Mouse (Mus musculus) kidney, embryonic 14.5 days (tissue): ENCODE results near the gene Slc7a9. TPM values are rescaled to one million over a fixed set of nuclear protein-coding genes. Genes with fewer than 3 reads are reported as not detected.

Experiments
- ATAC-seq: fragments of 200-750 bp; cut with Nextera tagmentation; 2 replicates; pipeline ENCODE4 v1.8.0; 2017; ENCODE audit warnings: moderate number of reproducible peaks, mild to moderate bottlenecking, moderate TSS enrichment, moderate library complexity; ENCODE audit not compliant: low FRiP score, low TSS enrichment
- H3K27ac ChIP-seq: fragments of 300-500 bp; sonication (generic); 2 replicates; pipeline ENCODE4 v1.5.1; 2014; ENCODE audit warnings: low read depth, mild to moderate bottlenecking, low read length, moderate library complexity, mixed read lengths
- H3K27me3 ChIP-seq: fragments of 300-500 bp; sonication (generic); 2 replicates; pipeline ENCODE4 v1.6.1; 2014; ENCODE audit warnings: mild to moderate bottlenecking, low read length; ENCODE audit not compliant: control insufficient read depth, insufficient read depth
- H3K36me3 ChIP-seq: fragments of 300-500 bp; sonication (generic); 2 replicates; pipeline ENCODE4 v1.6.1; 2014; ENCODE audit warnings: low read length, mixed read lengths; ENCODE audit not compliant: control insufficient read depth, insufficient read depth
- H3K4me1 ChIP-seq: fragments of 300-500 bp; sonication (generic); 2 replicates; pipeline ENCODE4 v1.6.1; 2014; ENCODE audit warnings: low read length, mixed read lengths; ENCODE audit not compliant: control insufficient read depth, insufficient read depth
- H3K4me2 ChIP-seq: fragments of 300-500 bp; sonication (generic); replicated peaks from 2 replicates; pipeline ENCODE4 v1.6.1; 2014; ENCODE audit warnings: low read depth, mild to moderate bottlenecking, low read length
- H3K4me3 ChIP-seq: fragments of 300-500 bp; sonication (generic); 2 replicates; pipeline ENCODE4 v1.5.1; 2014; ENCODE audit warnings: mild to moderate bottlenecking, low read length
- H3K9ac ChIP-seq: fragments of 300-500 bp; sonication (generic); 2 replicates; pipeline ENCODE4 v1.6.1; 2014; ENCODE audit warnings: low read depth, mild to moderate bottlenecking, low read length, moderate library complexity
- H3K9me3 ChIP-seq: fragments of 300-500 bp; sonication (generic); 2 replicates; pipeline ENCODE4 v1.6.1; 2016; ENCODE audit warnings: low read length; ENCODE audit not compliant: control insufficient read depth
- WGBS: fragments of 180-500 bp; shearing (Covaris S2); extraction: QIAGEN DNeasy Blood & Tissue Kit; methylation state at CpG from one replicate; pipeline ENCODE4 v1.1.7; 2014; 5-methylcytosine and 5-hydroxymethylcytosine counted together
- polyA plus RNA-seq: library from polyadenylated mRNA; unstranded; fragments of >200 nt; fragmentation: Nextera tagmentation; extraction: Ambion mirVana; gene quantifications from 2 replicates; pipeline ENCODE4 v1.2.1, GENCODE M21; 2014

Slc7a9 gene
- polyA plus RNA-seq, 1 experiment from 2014 or later, result 4.6 TPM

DNA sequence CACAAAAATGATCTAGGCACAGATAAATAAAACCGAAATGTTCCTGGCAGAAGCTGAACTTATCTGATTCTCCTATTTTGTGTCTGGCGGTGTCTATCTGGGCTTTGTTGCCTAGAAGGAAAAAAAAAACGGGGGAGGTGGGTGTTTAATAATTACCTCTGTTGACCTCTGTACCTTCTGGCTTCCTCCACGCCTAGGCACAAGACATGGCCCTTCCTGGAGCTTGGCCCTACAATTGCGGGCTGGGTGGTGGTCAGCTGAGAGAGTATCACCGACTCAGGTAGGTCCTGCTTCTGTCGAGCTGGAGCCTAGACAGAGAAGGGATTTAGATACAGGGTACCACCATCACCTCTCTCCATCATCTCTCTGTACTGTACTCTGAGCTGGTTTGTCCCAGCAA lies 271 bp downstream of the Slc7a9 start:
- ATAC-seq, result no peak
- Histone ChIP-seq H3K9ac (no peak overlapping the region), H3K27me3 (no peaks in the 10 kb centered on the region), H3K4me2 (no peak overlapping the region), H3K4me1 (peaks cover 18% of the 10 kb centered on the region), H3K27ac (peak overlapping the region; percentile 48), H3K9me3 (no peaks in the 10 kb centered on the region), H3K36me3 (no peaks in the 10 kb centered on the region), H3K4me3 (no peak overlapping the region)
- 55% methylated on average over 7 of the region's 7 CpGs for WGBS

GRCm38 (mm10) chr7:35456091-35456814 lies 7.7 kb downstream of the Slc7a9 start:
- 84% methylated on average over 4 of the region's 4 CpGs for WGBS
- H3K9me3 ChIP-seq, result no peaks in the 10 kb centered on the region
- no peak for ATAC-seq

DNA sequence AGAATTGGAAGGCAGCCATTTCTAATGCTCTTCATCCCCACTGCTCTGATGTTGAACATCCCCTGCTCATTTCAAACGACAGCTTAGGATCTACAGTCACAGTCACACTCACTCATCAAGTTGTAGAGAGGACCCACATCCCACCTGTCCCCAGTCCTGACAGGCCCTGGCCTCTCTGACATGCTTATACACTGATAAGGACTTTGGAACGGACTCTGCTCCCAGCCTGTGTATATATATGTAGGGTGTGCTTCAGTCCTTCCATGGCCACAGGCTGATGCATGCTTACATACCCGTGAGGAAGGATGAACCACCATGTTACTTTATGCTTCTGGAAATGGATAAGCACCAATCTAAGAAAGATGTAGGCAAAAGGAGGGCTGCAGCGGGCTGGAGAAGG lies 12.4 kb downstream of the Slc7a9 start:
- no peak overlapping the region for H3K27ac ChIP-seq
- H3K4me1 ChIP-seq, result no peaks in the 10 kb centered on the region
- no peaks in the 10 kb centered on the region for H3K36me3 ChIP-seq
- no peak overlapping the region for H3K9ac ChIP-seq
- ATAC-seq, result no peak
- H3K4me3 ChIP-seq, result no peak overlapping the region
- no peaks in the 10 kb centered on the region for H3K9me3 ChIP-seq
- H3K27me3 ChIP-seq, result no peaks in the 10 kb centered on the region
- WGBS, result 89% methylated on average over 4 of the region's 4 CpGs
- no peak overlapping the region for H3K4me2 ChIP-seq

More at GRCm38 (mm10) chr7:35456091-35456814, 7.7 kb downstream of the Slc7a9 start:
- Histone ChIP-seq H3K4me2 (no peak overlapping the region), H3K4me1 (no peaks in the 10 kb centered on the region), H3K27ac (no peak overlapping the region), H3K4me3 (no peak overlapping the region), H3K36me3 (no peaks in the 10 kb centered on the region), H3K27me3 (no peaks in the 10 kb centered on the region), H3K9ac (no peak overlapping the region)

- no peak overlapping the region for H3K27ac ChIP-seq
- ATAC-seq, result no peak
- H3K27me3 ChIP-seq, result no peaks in the 10 kb centered on the region
- H3K9ac ChIP-seq, result no peak overlapping the region
- WGBS, result 92% methylated on average over 5 of the region's 5 CpGs
- no peak overlapping the region for H3K4me3 ChIP-seq
- H3K4me1 ChIP-seq, result no peaks in the 10 kb centered on the region
- no peaks in the 10 kb centered on the region for H3K36me3 ChIP-seq
- no peaks in the 10 kb centered on the region for H3K9me3 ChIP-seq
- no peak overlapping the region for H3K4me2 ChIP-seq
These were observed 16.4 kb downstream of the Slc7a9 start for GRCm38 (mm10) chr7:35465027-35465426.

- Histone ChIP-seq H3K4me1 (no peaks in the 10 kb centered on the region), H3K4me3 (no peak overlapping the region), H3K4me2 (no peak overlapping the region), H3K27ac (no peak overlapping the region), H3K9ac (no peak overlapping the region), H3K9me3 (no peaks in the 10 kb centered on the region), H3K27me3 (no peaks in the 10 kb centered on the region), H3K36me3 (no peaks in the 10 kb centered on the region)
- WGBS, result 62% methylated on average over 2 of the region's 2 CpGs
- ATAC-seq, result no peak
These were observed 19.3 kb downstream of the Slc7a9 start for GRCm38 (mm10) chr7:35467856-35468255.

DNA sequence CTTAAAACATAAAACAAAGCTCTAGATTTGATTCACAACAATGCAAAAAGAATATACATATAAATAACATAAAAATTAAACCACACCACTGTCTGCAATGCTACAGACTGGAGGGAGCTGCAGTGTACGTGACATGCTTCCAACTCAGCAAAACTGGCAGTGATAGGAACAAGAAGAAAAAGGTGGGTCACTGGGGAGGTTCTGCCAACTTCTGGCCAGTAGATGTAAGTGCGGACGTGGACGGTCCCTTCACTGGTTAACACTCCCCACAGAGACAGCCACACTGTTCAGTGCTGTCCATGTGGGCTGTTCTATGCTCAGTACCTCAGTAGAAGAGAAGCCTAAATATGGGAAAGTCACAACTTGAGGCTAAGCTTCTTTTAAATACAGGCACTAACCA lies 22.2 kb downstream of the Slc7a9 start:
- no peak for ATAC-seq
- H3K27ac ChIP-seq, result no peak overlapping the region
- no peaks in the 10 kb centered on the region for H3K36me3 ChIP-seq
- no peaks in the 10 kb centered on the region for H3K4me1 ChIP-seq
- WGBS, result 45% methylated on average over 4 of the region's 4 CpGs
- no peaks in the 10 kb centered on the region for H3K9me3 ChIP-seq
- H3K4me2 ChIP-seq, result no peak overlapping the region
- no peaks in the 10 kb centered on the region for H3K27me3 ChIP-seq
- H3K9ac ChIP-seq, result no peak overlapping the region
- H3K4me3 ChIP-seq, result no peak overlapping the region

- Histone ChIP-seq H3K27me3 (no peaks in the 10 kb centered on the region), H3K9ac (no peak overlapping the region), H3K4me1 (no peaks in the 10 kb centered on the region), H3K36me3 (no peaks in the 10 kb centered on the region), H3K9me3 (no peaks in the 10 kb centered on the region), H3K4me2 (no peak overlapping the region), H3K27ac (no peak overlapping the region), H3K4me3 (no peak overlapping the region)
- 67% methylated on average over 2 of the region's 2 CpGs for WGBS
- ATAC-seq, result no peak
These were observed 27.9 kb downstream of the Slc7a9 start for GRCm38 (mm10) chr7:35476457-35476856.

GRCm38 (mm10) chr7:35485126-35485525 lies 36.5 kb downstream of the Slc7a9 start:
- Histone ChIP-seq H3K36me3 (no peaks in the 10 kb centered on the region), H3K9ac (no peak overlapping the region), H3K4me3 (no peak overlapping the region), H3K4me2 (no peak overlapping the region), H3K27ac (no peak overlapping the region), H3K4me1 (no peaks in the 10 kb centered on the region), H3K9me3 (no peaks in the 10 kb centered on the region), H3K27me3 (no peaks in the 10 kb centered on the region)
- ATAC-seq, result no peak
- 86% methylated on average over 2 of the region's 2 CpGs for WGBS

GRCm38 (mm10) chr7:35486553-35486952 lies 38.0 kb downstream of the Slc7a9 start:
- Histone ChIP-seq H3K4me2 (no peak overlapping the region), H3K9ac (no peak overlapping the region), H3K27me3 (no peaks in the 10 kb centered on the region), H3K4me1 (no peaks in the 10 kb centered on the region), H3K4me3 (no peak overlapping the region), H3K9me3 (no peaks in the 10 kb centered on the region), H3K27ac (no peak overlapping the region), H3K36me3 (no peaks in the 10 kb centered on the region)
- WGBS, result 88% methylated on average over 8 of the region's 8 CpGs
- no peak for ATAC-seq
